9 mouse cellular contexts compared by ENCODE assay signal in the genomic region with DNA sequence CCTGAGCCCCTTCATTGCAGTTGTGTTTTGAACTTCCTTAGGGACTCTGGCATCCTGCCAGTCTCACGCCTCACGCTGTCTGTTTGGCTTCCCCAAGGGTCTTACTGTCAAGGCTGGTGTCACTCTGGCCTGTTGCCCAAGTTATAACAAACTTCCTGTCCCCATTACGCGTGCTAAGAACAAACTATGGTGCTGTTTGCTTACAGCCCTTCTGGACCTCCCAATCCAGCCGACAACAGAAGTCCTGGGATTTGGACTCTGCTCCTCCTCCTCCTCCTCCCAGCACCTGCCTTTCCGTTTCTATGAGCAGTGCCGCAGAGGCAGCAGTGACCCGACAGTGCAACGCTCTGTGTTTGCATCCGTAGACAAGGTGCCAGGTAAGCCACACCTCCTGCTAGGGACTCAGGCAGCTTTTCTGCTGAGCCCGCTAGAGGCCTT.
DNase-seq lines count a peak whose midpoint lies in the region; ATAC-seq and TF ChIP-seq lines count a peak whose summit lies in the region.
"Had no signal": no experiment of that assay in that cellular context is flagged by ENCODE, and none has a peak within 500 bp of the region (broad histone marks: within the 10 kb centered on the region; RNA-seq: fewer than 3 reads in every experiment).

No protein-coding gene starts in this region.

- peak; percentile 67 for DNase-seq in liver, adult 2 months (ENCODE audit: extremely low read depth, low read depth, low spot score)
- DNase-seq in kidney, adult 9 months, result peak; percentile 56
- DNase-seq in lung, postnatal 25 days (ENCODE audit: low spot score), result peak; percentile 60
- DNase-seq in layer of hippocampus, adult 8-10 months (ENCODE audit: low spot score in 2 of 2), result no peak
- DNase-seq in right cerebral cortex, postnatal 4 days, result no peak

- TF ChIP-seq CTCF in liver, adult 2 months (IDR thresholded peaks at IDR 0.05; ENCODE audit: low read depth, low read length), result no peak

- H3K27me3 ChIP-seq in liver, adult 2 months (ENCODE audit: control insufficient read depth, insufficient read depth, low read length), result no peaks in the 10 kb centered on the region
- 0 out of 2 replicates have a peak, but pooled peaks cover 3% of the 10 kb centered on the region for H3K27me3 ChIP-seq in liver, embryonic 12.5 days (replicated peaks)
- no peaks in the 10 kb centered on the region for H3K27me3 ChIP-seq in forebrain, embryonic 16.5 days (replicated peaks; ENCODE audit: control insufficient read depth, insufficient read depth, low read length)
- H3K27me3 ChIP-seq: embryonic facial prominence, embryonic 12.5 days had no signal

- H3K9me3 ChIP-seq in liver, embryonic 12.5 days (replicated peaks), result no peaks in the 10 kb centered on the region
- H3K9me3 ChIP-seq in forebrain, embryonic 16.5 days (ENCODE audit: control insufficient read depth, low read length), result no peaks in the 10 kb centered on the region
- H3K9me3 ChIP-seq: embryonic facial prominence, embryonic 12.5 days had no signal

- no peaks in the 10 kb centered on the region for H3K36me3 ChIP-seq in liver, adult 2 months (ENCODE audit: control insufficient read depth, insufficient read depth, low read length)
- H3K36me3 ChIP-seq in liver, embryonic 12.5 days, result no peaks in the 10 kb centered on the region
- no peaks in the 10 kb centered on the region for H3K36me3 ChIP-seq in forebrain, embryonic 16.5 days (ENCODE audit: control insufficient read depth, insufficient read depth)

- peaks cover 7% of the 10 kb centered on the region for H3K4me1 ChIP-seq in liver, adult 2 months (ENCODE audit: control insufficient read depth, insufficient read depth, low read length)
- H3K4me1 ChIP-seq in liver, embryonic 12.5 days, result peaks cover 36% of the 10 kb centered on the region
- H3K4me1 ChIP-seq in forebrain, embryonic 16.5 days (replicated peaks; ENCODE audit: control insufficient read depth, insufficient read depth, low read length), result peaks cover 4% of the 10 kb centered on the region

- H3K9ac ChIP-seq in liver, adult 2 months (ENCODE audit: low read depth, low read length), result no peak overlapping the region
- H3K9ac ChIP-seq in liver, embryonic 12.5 days, result no peak overlapping the region
- H3K9ac ChIP-seq in forebrain, embryonic 16.5 days (replicated peaks; ENCODE audit: low read depth, low read length), result no peak overlapping the region
- H3K9ac ChIP-seq: embryonic facial prominence, embryonic 12.5 days had no signal

- H3K4me3 ChIP-seq in liver, adult 2 months (ENCODE audit: insufficient read depth, low read depth, low read length), result no peak overlapping the region
- no peak overlapping the region for H3K4me3 ChIP-seq in liver, embryonic 12.5 days
- H3K4me3 ChIP-seq in forebrain, embryonic 16.5 days (replicated peaks; ENCODE audit: low read length), result no peak overlapping the region
- H3K4me3 ChIP-seq: embryonic facial prominence, embryonic 12.5 days had no signal

- no peak for TF ChIP-seq POLR2A in liver, adult 2 months (IDR thresholded peaks at IDR 0.05; ENCODE audit: extremely low read depth, insufficient read depth, low read length)

- no peak for ATAC-seq in liver, embryonic 12.5 days
- peak; percentile 49 for ATAC-seq in granulocyte monocyte progenitor cell, adult 5-6 weeks (replicated peaks; ENCODE audit: poor library complexity, severe bottlenecking)
- ATAC-seq in forebrain, embryonic 16.5 days, result no peak

- no peaks in the 10 kb centered on the region for H3K79me2 ChIP-seq in liver, adult 2 months (ENCODE audit: control insufficient read depth, insufficient read depth, low read length)

- WGBS in liver, adult 2 months, result 6% methylated on average over 11 of the region's 11 CpGs
- WGBS in liver, embryonic 12.5 days (ENCODE audit: insufficient replicate concordance), result 53% methylated on average over 11 of the region's 11 CpGs
- 52% methylated on average over 11 of the region's 11 CpGs for WGBS in forebrain, embryonic 16.5 days

- H3K27ac ChIP-seq in liver, adult 2 months (replicated peaks; ENCODE audit: insufficient read depth, low read depth, low read length), result 0 out of 2 replicates have a peak overlapping the region, but pooled peaks have one; percentile 4
- H3K27ac ChIP-seq in liver, embryonic 12.5 days, result no peak overlapping the region
- no peak overlapping the region for H3K27ac ChIP-seq in forebrain, embryonic 16.5 days (ENCODE audit: low read length)
- H3K27ac ChIP-seq: embryonic facial prominence, embryonic 12.5 days had no signal

- no peak overlapping the region for H3K4me2 ChIP-seq in liver, embryonic 12.5 days
- H3K4me2 ChIP-seq in forebrain, embryonic 16.5 days (ENCODE audit: low read length), result no peak overlapping the region
- H3K4me2 ChIP-seq: embryonic facial prominence, embryonic 12.5 days had no signal

Comparison
In these comparisons a context has a peak if more than half of its experiments do, and no peak if none do; other contexts are left out.
1. DNase-seq: peak in liver, adult 2 months (single experiment), kidney, adult 9 months (single experiment) and lung, postnatal 25 days (single experiment); none in layer of hippocampus, adult 8-10 months (0 of 2) and right cerebral cortex, postnatal 4 days (single experiment).